Mouse (Mus musculus): ENCODE results near the gene Bbip1. TPM values are rescaled to one million over a fixed set of nuclear protein-coding genes. Genes with fewer than 3 reads are reported as not detected.

The Bbip1 gene
- polyA plus RNA-seq, 1 experiment from 2014 or later, result 148 TPM

DNA sequence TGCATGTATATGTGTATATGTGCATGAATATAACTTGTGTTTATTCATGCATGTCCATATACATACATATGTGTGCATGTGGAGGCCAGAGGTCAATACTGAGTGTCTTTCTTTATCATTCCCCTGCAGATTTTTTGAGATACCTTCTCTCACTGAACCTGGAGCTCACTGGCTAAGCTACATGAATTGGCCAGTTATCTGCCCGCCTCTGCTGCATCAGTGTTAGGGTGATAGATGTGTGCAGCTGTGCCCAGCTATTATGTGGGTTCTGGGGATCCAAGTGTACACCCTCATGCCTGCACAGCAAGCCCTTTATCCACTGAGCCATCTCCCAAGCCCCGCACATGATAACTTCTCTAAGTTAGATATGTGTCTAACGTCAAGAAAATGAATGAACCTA lies 56.6 kb downstream of the Bbip1 start:
- Histone ChIP-seq H3K27me3 (replicated peaks; ENCODE audit: control insufficient read depth, insufficient read depth, low read length) (no peaks in the 10 kb centered on the region), H3K4me3 (replicated peaks; ENCODE audit: low read length) (no peak overlapping the region), H3K36me3 (ENCODE audit: control insufficient read depth, insufficient read depth) (no peaks in the 10 kb centered on the region), H3K4me1 (replicated peaks; ENCODE audit: control insufficient read depth, insufficient read depth, low read length) (peaks cover 7% of the 10 kb centered on the region), H3K9ac (replicated peaks; ENCODE audit: low read depth, low read length) (no peak overlapping the region), H3K27ac (ENCODE audit: low read length) (no peak overlapping the region), H3K4me2 (ENCODE audit: low read length) (no peak overlapping the region), H3K9me3 (ENCODE audit: control insufficient read depth, low read length) (no peaks in the 10 kb centered on the region)
- ATAC-seq, result no peak
- WGBS, result 91% methylated on average over 3 of the region's 3 CpGs

GRCm38 (mm10) chr19:53886576-53887370 lies 57.7 kb downstream of the Bbip1 start:
- no peak overlapping the region for H3K4me3 ChIP-seq (replicated peaks; ENCODE audit: low read length)
- H3K36me3 ChIP-seq (ENCODE audit: control insufficient read depth, insufficient read depth), result no peaks in the 10 kb centered on the region
- no peaks in the 10 kb centered on the region for H3K9me3 ChIP-seq (ENCODE audit: control insufficient read depth, low read length)
- no peak overlapping the region for H3K4me2 ChIP-seq (ENCODE audit: low read length)
- no peak for ATAC-seq
- H3K4me1 ChIP-seq (replicated peaks; ENCODE audit: control insufficient read depth, insufficient read depth, low read length), result peaks cover 6% of the 10 kb centered on the region
- no peak overlapping the region for H3K27ac ChIP-seq (ENCODE audit: low read length)
- H3K27me3 ChIP-seq (replicated peaks; ENCODE audit: control insufficient read depth, insufficient read depth, low read length), result no peaks in the 10 kb centered on the region
- H3K9ac ChIP-seq (replicated peaks; ENCODE audit: low read depth, low read length), result no peak overlapping the region
- 91% methylated on average over 10 of the region's 10 CpGs for WGBS

DNA sequence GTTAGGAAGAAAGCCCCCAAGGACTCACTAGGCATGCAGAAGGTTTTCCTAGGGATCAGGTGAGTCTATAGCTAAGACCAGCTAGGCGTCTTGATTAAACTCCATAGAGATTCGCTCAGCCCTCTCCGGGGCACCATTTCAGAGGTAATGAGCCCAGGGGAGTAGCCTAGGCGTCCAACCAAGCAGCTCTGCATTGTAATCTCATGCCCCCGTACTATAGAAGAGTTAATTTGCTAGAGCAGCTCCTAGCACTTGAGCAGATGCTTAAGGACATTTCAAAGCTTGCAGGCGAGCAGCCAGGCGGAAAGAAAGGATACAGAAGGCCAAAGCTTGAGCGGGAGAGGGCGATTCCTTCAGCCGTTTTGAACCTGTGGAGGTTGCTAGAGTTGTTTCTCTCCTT lies 59.0 kb downstream of the Bbip1 start:
- no peak for ATAC-seq
- 11% methylated on average over 10 of the region's 10 CpGs for WGBS
- H3K9me3 ChIP-seq (ENCODE audit: control insufficient read depth, low read length), result no peaks in the 10 kb centered on the region
- H3K36me3 ChIP-seq (ENCODE audit: control insufficient read depth, insufficient read depth), result no peaks in the 10 kb centered on the region
- no peaks in the 10 kb centered on the region for H3K27me3 ChIP-seq (replicated peaks; ENCODE audit: control insufficient read depth, insufficient read depth, low read length)
- no peak overlapping the region for H3K4me2 ChIP-seq (ENCODE audit: low read length)
- peaks cover 6% of the 10 kb centered on the region; the same call in 1 of the 2 replicates for H3K4me1 ChIP-seq (replicated peaks; ENCODE audit: control insufficient read depth, insufficient read depth, low read length)
- no peak overlapping the region for H3K9ac ChIP-seq (replicated peaks; ENCODE audit: low read depth, low read length)
- H3K4me3 ChIP-seq (replicated peaks; ENCODE audit: low read length), result no peak overlapping the region
- no peak overlapping the region for H3K27ac ChIP-seq (ENCODE audit: low read length)

- Histone ChIP-seq H3K36me3 (ENCODE audit: control insufficient read depth, insufficient read depth) (no peaks in the 10 kb centered on the region), H3K27ac (ENCODE audit: low read length) (no peak overlapping the region), H3K9ac (replicated peaks; ENCODE audit: low read depth, low read length) (no peak overlapping the region), H3K9me3 (ENCODE audit: control insufficient read depth, low read length) (no peaks in the 10 kb centered on the region), H3K27me3 (replicated peaks; ENCODE audit: control insufficient read depth, insufficient read depth, low read length) (no peaks in the 10 kb centered on the region), H3K4me1 (replicated peaks; ENCODE audit: control insufficient read depth, insufficient read depth, low read length) (peaks cover 3% of the 10 kb centered on the region; the same call in 1 of the 2 replicates), H3K4me2 (ENCODE audit: low read length) (no peak overlapping the region), H3K4me3 (replicated peaks; ENCODE audit: low read length) (no peak overlapping the region)
- 73% methylated on average over 5 of the region's 5 CpGs for WGBS
- no peak for ATAC-seq
These were observed 62.6 kb downstream of the Bbip1 start for GRCm38 (mm10) chr19:53881786-53882185.

- no peak overlapping the region for H3K4me3 ChIP-seq (replicated peaks; ENCODE audit: low read length)
- no peaks in the 10 kb centered on the region for H3K36me3 ChIP-seq (ENCODE audit: control insufficient read depth, insufficient read depth)
- H3K27ac ChIP-seq (ENCODE audit: low read length), result no peak overlapping the region
- H3K27me3 ChIP-seq (replicated peaks; ENCODE audit: control insufficient read depth, insufficient read depth, low read length), result no peaks in the 10 kb centered on the region
- H3K9ac ChIP-seq (replicated peaks; ENCODE audit: low read depth, low read length), result no peak overlapping the region
- peaks cover 1% of the 10 kb centered on the region; the same call in 1 of the 2 replicates for H3K4me1 ChIP-seq (replicated peaks; ENCODE audit: control insufficient read depth, insufficient read depth, low read length)
- H3K9me3 ChIP-seq (ENCODE audit: control insufficient read depth, low read length), result no peaks in the 10 kb centered on the region
- H3K4me2 ChIP-seq (ENCODE audit: low read length), result no peak overlapping the region
- no peak for ATAC-seq
- WGBS, result 73% methylated on average over 1 of the region's 1 CpGs
These were observed 64.0 kb downstream of the Bbip1 start for GRCm38 (mm10) chr19:53880460-53880859.

Other genes with a start within 250 kb of the Bbip1 start
- gene Pdcd4, start 52.4 kb downstream of the Bbip1 start, polyA plus RNA-seq (2015; fragmentation: Nextera tagmentation; extraction: Ambion mirVana), result 76.7 and 90.8 TPM in 2 replicates
- gene Shoc2, start 321 bp downstream of the Bbip1 start, polyA plus RNA-seq (2015; fragmentation: Nextera tagmentation; extraction: Ambion mirVana), result 58.8 and 65.1 TPM in 2 replicates
- gene Adra2a, start 99.5 kb upstream of the Bbip1 start, polyA plus RNA-seq (2015; fragmentation: Nextera tagmentation; extraction: Ambion mirVana), result 1.1 and 1.5 TPM in 2 replicates